In the genomic region with DNA sequence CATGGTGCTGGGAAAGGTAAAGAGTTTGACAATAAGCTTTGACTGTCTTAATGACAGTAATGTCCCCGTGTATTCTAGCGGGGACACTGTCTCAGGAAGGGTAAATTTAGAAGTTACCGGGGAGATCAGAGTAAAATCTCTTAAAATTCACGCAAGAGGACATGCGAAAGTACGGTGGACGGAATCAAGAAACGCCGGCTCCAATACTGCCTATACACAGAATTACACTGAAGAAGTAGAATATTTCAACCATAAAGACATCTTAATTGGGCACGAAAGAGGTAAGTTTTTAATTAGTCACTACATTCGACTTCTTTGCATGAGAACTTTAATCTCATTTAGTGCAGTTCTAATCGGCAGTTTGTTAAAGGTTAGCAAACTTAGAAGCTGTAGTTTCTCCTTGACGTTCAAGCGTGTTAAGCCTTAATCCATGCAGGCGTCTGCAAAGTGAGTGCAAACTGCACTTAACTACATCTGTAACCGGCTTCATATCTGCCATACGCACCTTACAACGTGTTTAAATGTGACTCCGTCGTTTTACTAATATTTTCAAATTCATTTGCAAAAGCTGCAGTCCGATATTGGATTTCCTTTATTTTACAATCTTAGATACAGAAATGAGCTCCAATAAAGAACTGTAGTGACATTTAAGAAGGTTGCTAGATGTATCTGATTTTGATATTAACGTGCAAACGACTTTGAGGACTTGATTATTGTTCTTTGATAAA, we compare ENCODE assay signal across 8 mouse cellular contexts. TPM values are rescaled to one million over a fixed set of nuclear protein-coding genes. Genes with fewer than 3 reads are reported as not detected.
DNase-seq lines count a peak whose midpoint lies in the region; ATAC-seq and TF ChIP-seq lines count a peak whose summit lies in the region.

No protein-coding gene starts in this region.

- no peak for DNase-seq in left cerebral cortex, adult 2 months (ENCODE audit: extremely low spot score in 1 of 2, low spot score in 2 of 2)
- no peak for DNase-seq in left cerebral cortex, adult 18-20 months (ENCODE audit: low spot score in 2 of 2)
- peak; percentile 36 for DNase-seq in MN1 (ENCODE audit: low spot score)
- peak; percentile 98 for DNase-seq in midbrain, embryonic 11.5 days (ENCODE audit: low spot score, missing footprints)
- DNase-seq in right cerebral cortex, postnatal 25 days = no peak

- intact Hi-C loops in left cerebral cortex, adult 2 months (cut with DNase I) = loop anchor here (2.0 to 10.0 kb wide), 6 partner anchors 79 to 899 kb away; a partner anchor contains a TSS

- under 1% methylated on average over 23 of the region's 23 CpGs for WGBS in intestine, embryonic 16.5 days
- WGBS in midbrain, embryonic 11.5 days = under 1% methylated on average over 23 of the region's 23 CpGs

- no peaks in the 10 kb centered on the region for H3K4me1 ChIP-seq in embryonic fibroblast, embryonic 13.5 days (ENCODE audit: control insufficient read depth, insufficient read depth, low read length)
- H3K4me1 ChIP-seq in intestine, embryonic 16.5 days (ENCODE audit: control insufficient read depth, insufficient read depth, low read length) = no peaks in the 10 kb centered on the region
- peaks cover 6% of the 10 kb centered on the region; the same call in 1 of the 2 replicates for H3K4me1 ChIP-seq in midbrain, embryonic 11.5 days (ENCODE audit: control insufficient read depth, insufficient read depth, low read length)

- no peaks in the 10 kb centered on the region for H3K9me3 ChIP-seq in intestine, embryonic 16.5 days (ENCODE audit: control insufficient read depth, low read length)
- H3K9me3 ChIP-seq in midbrain, embryonic 11.5 days (ENCODE audit: control insufficient read depth, low read length) = no peaks in the 10 kb centered on the region

- H3K9ac ChIP-seq in intestine, embryonic 16.5 days (ENCODE audit: low read depth, low read length) = peak overlapping the region; percentile 100
- peak overlapping the region; percentile 100 for H3K9ac ChIP-seq in midbrain, embryonic 11.5 days (ENCODE audit: low read length)

- peak overlapping the region; percentile 49 for H3K4me2 ChIP-seq in intestine, embryonic 16.5 days (ENCODE audit: low read depth, low read length)
- H3K4me2 ChIP-seq in midbrain, embryonic 11.5 days = peak overlapping the region; percentile 62

- no peaks in the 10 kb centered on the region for H3K36me3 ChIP-seq in intestine, embryonic 16.5 days (ENCODE audit: control insufficient read depth, insufficient read depth, low read length)
- no peaks in the 10 kb centered on the region for H3K36me3 ChIP-seq in midbrain, embryonic 11.5 days (ENCODE audit: control insufficient read depth, insufficient read depth, low read length)

- ATAC-seq in intestine, embryonic 16.5 days = no peak
- no peak for ATAC-seq in midbrain, embryonic 11.5 days (ENCODE audit: low FRiP score)
- no peak for ATAC-seq in inflammation-experienced regulatory T-cells, adult 6 months

- TF ChIP-seq CTCF in left cerebral cortex, adult 2 months (IDR thresholded peaks at IDR 0.05) = no peak
- no peak for TF ChIP-seq CTCF in embryonic fibroblast, embryonic 13.5 days (IDR thresholded peaks at IDR 0.05; ENCODE audit: borderline replicate concordance, insufficient read depth, low read length)

- peak overlapping the region; percentile 100 for H3K27ac ChIP-seq in left cerebral cortex, adult 2 months
- H3K27ac ChIP-seq in embryonic fibroblast, embryonic 13.5 days (ENCODE audit: insufficient read depth, low read length) = peak overlapping the region; percentile 97
- peak overlapping the region; percentile 100 for H3K27ac ChIP-seq in intestine, embryonic 16.5 days (ENCODE audit: low read length)
- peak overlapping the region; percentile 93 for H3K27ac ChIP-seq in midbrain, embryonic 11.5 days (ENCODE audit: low read depth, low read length)

- no peak; the same call in 1 of the 2 replicates for TF ChIP-seq POLR2A in embryonic fibroblast, embryonic 13.5 days (IDR thresholded peaks at IDR 0.05; ENCODE audit: low read depth, low read length)

- peak overlapping the region; percentile 70 for H3K4me3 ChIP-seq in left cerebral cortex, adult 2 months
- peak overlapping the region; percentile 99 for H3K4me3 ChIP-seq in embryonic fibroblast, embryonic 13.5 days (ENCODE audit: insufficient read depth, low read length)
- peak overlapping the region; percentile 90 for H3K4me3 ChIP-seq in intestine, embryonic 16.5 days (ENCODE audit: low read length)
- peak overlapping the region; percentile 87 for H3K4me3 ChIP-seq in midbrain, embryonic 11.5 days (ENCODE audit: low read depth, low read length)

- H3K27me3 ChIP-seq in intestine, embryonic 16.5 days (replicated peaks; ENCODE audit: control insufficient read depth, insufficient read depth, low read length) = no peaks in the 10 kb centered on the region
- no peaks in the 10 kb centered on the region for H3K27me3 ChIP-seq in midbrain, embryonic 11.5 days (ENCODE audit: control insufficient read depth, insufficient read depth, low read length)

RNA-seq across cellular contexts. Expression of a gene that starts 0.6 kb away (rescaled TPM):
- 10 to 100 TPM; 34.0 to 39.4 TPM for total RNA-seq in left cerebral cortex, adult 2 months (2021)
- 10 to 100 TPM; 37.3 to 40.1 TPM for total RNA-seq in left cerebral cortex, adult 18-20 months (2021)
- 25.8 and 37.9 TPM in 2 replicates for polyA plus RNA-seq in embryonic fibroblast, embryonic 13.5 days (2011; ENCODE audit: insufficient read length, low read depth, missing spikeins)
- 36.2 and 40.9 TPM in 2 replicates for polyA plus RNA-seq in intestine, embryonic 16.5 days (2015; fragmentation: Nextera tagmentation; extraction: Ambion mirVana)
- polyA plus RNA-seq in midbrain, embryonic 11.5 days (2014; fragmentation: Nextera tagmentation; extraction: Ambion mirVana) = 53.7 and 58.4 TPM in 2 replicates
- 10 to 100 TPM in 1 of 3 experiments, 1 to 10 TPM in 2; 5.9 to 12.0 (median 8.4) TPM for polyA plus RNA-seq in inflammation-experienced regulatory T-cells, adult 6 months (2017; shearing (Covaris generic))

Comparison
In these comparisons a context has a peak if more than half of its experiments do, and no peak if none do; other contexts are left out.
1. DNase-seq: peak in MN1 (single experiment) and midbrain, embryonic 11.5 days (single experiment); none in left cerebral cortex, adult 2 months (0 of 2), left cerebral cortex, adult 18-20 months (0 of 2) and right cerebral cortex, postnatal 25 days (single experiment).
2. Peak in every context shown above with its lines, with median percentiles within 50 percentile points of each other: H3K27ac ChIP-seq and H3K4me3 ChIP-seq.